Mouse (Mus musculus): Measurements from ENCODE around the gene Synj2. TPM values are rescaled to one million over a fixed set of nuclear protein-coding genes. Genes with fewer than 3 reads are reported as not detected.

Synj2 gene
- polyA plus RNA-seq, 2 experiments: 3.3 to 4.4 TPM

GRCm38 (mm10) chr17:5984700-5985231 is 43.7 kb downstream of the Synj2 start:
- H3K27me3 ChIP-seq (ENCODE audit: control insufficient read depth, insufficient read depth, low read length): no peaks in the 10 kb centered on the region
- H3K9ac ChIP-seq (ENCODE audit: low read depth, low read length, severe bottlenecking): no peak overlapping the region
- H3K4me3 ChIP-seq (replicated peaks; ENCODE audit: low read length): no peak overlapping the region
- TF ChIP-seq POLR2A (IDR thresholded peaks at IDR 0.05; ENCODE audit: borderline replicate concordance, extremely low read depth, insufficient read depth, insufficient read length): no peak
- no peak overlapping the region for H3K27ac ChIP-seq (replicated peaks; ENCODE audit: low read depth, low read length)
- DNase-seq (ENCODE audit: low spot score) (no peak), ATAC-seq (ENCODE audit: low FRiP score, low read depth) (no peak)
- no peak overlapping the region for H3K4me2 ChIP-seq (replicated peaks; ENCODE audit: low read depth, low read length, severe bottlenecking)
- H3K9me3 ChIP-seq (ENCODE audit: control insufficient read depth, low read length): no peaks in the 10 kb centered on the region
- no peaks in the 10 kb centered on the region for H3K36me3 ChIP-seq (ENCODE audit: control insufficient read depth, insufficient read depth, low read length)
- WGBS: 68% methylated on average over 13 of the region's 13 CpGs
- peaks cover 21% of the 10 kb centered on the region for H3K4me1 ChIP-seq (ENCODE audit: control insufficient read depth, insufficient read depth, low read length)

- no peak for DNase-seq (ENCODE audit: low spot score)
These were observed 44.2 kb downstream of the Synj2 start for GRCm38 (mm10) chr17:5985271-5985670.

GRCm38 (mm10) chr17:5987271-5988056 is 46.4 kb downstream of the Synj2 start:
- no peaks in the 10 kb centered on the region for H3K9me3 ChIP-seq (ENCODE audit: control insufficient read depth, low read length)
- 49% methylated on average over 11 of the region's 11 CpGs for WGBS
- H3K4me3 ChIP-seq (replicated peaks; ENCODE audit: low read length): no peak overlapping the region

More at GRCm38 (mm10) chr17:5985271-5985670, 44.2 kb downstream of the Synj2 start:
- ATAC-seq (ENCODE audit: low FRiP score, low read depth): no peak
- no peak overlapping the region for H3K27ac ChIP-seq (replicated peaks; ENCODE audit: low read depth, low read length)
- no peak for TF ChIP-seq POLR2A (IDR thresholded peaks at IDR 0.05; ENCODE audit: borderline replicate concordance, extremely low read depth, insufficient read depth, insufficient read length)
- no peak overlapping the region for H3K9ac ChIP-seq (ENCODE audit: low read depth, low read length, severe bottlenecking)
- H3K27me3 ChIP-seq (ENCODE audit: control insufficient read depth, insufficient read depth, low read length): no peaks in the 10 kb centered on the region
- no peak overlapping the region for H3K4me3 ChIP-seq (replicated peaks; ENCODE audit: low read length)
- no peaks in the 10 kb centered on the region for H3K9me3 ChIP-seq (ENCODE audit: control insufficient read depth, low read length)
- 77% methylated on average over 1 of the region's 1 CpGs for WGBS
- H3K36me3 ChIP-seq (ENCODE audit: control insufficient read depth, insufficient read depth, low read length): no peaks in the 10 kb centered on the region
- H3K4me2 ChIP-seq (replicated peaks; ENCODE audit: low read depth, low read length, severe bottlenecking): no peak overlapping the region
- H3K4me1 ChIP-seq (ENCODE audit: control insufficient read depth, insufficient read depth, low read length): peaks cover 21% of the 10 kb centered on the region

GRCm38 (mm10) chr17:5988102-5988501 is 47.0 kb downstream of the Synj2 start:
- Histone ChIP-seq H3K4me2 (replicated peaks; ENCODE audit: low read depth, low read length, severe bottlenecking) (no peak overlapping the region), H3K9ac (ENCODE audit: low read depth, low read length, severe bottlenecking) (no peak overlapping the region), H3K4me3 (replicated peaks; ENCODE audit: low read length) (no peak overlapping the region), H3K4me1 (ENCODE audit: control insufficient read depth, insufficient read depth, low read length) (peaks cover 15% of the 10 kb centered on the region), H3K9me3 (ENCODE audit: control insufficient read depth, low read length) (no peaks in the 10 kb centered on the region), H3K27ac (replicated peaks; ENCODE audit: low read depth, low read length) (no peak overlapping the region), H3K36me3 (ENCODE audit: control insufficient read depth, insufficient read depth, low read length) (no peaks in the 10 kb centered on the region), H3K27me3 (ENCODE audit: control insufficient read depth, insufficient read depth, low read length) (no peaks in the 10 kb centered on the region)
- DNase-seq (ENCODE audit: low spot score): no peak
- WGBS: 65% methylated on average over 4 of the region's 4 CpGs
- no peak for ATAC-seq (ENCODE audit: low FRiP score, low read depth)
- TF ChIP-seq POLR2A (IDR thresholded peaks at IDR 0.05; ENCODE audit: borderline replicate concordance, extremely low read depth, insufficient read depth, insufficient read length): no peak

More at GRCm38 (mm10) chr17:5987271-5988056, 46.4 kb downstream of the Synj2 start:
- Histone ChIP-seq H3K4me1 (ENCODE audit: control insufficient read depth, insufficient read depth, low read length) (peaks cover 21% of the 10 kb centered on the region), H3K27me3 (ENCODE audit: control insufficient read depth, insufficient read depth, low read length) (no peaks in the 10 kb centered on the region), H3K36me3 (ENCODE audit: control insufficient read depth, insufficient read depth, low read length) (no peaks in the 10 kb centered on the region), H3K4me2 (replicated peaks; ENCODE audit: low read depth, low read length, severe bottlenecking) (no peak overlapping the region), H3K9ac (ENCODE audit: low read depth, low read length, severe bottlenecking) (peak overlapping the region; percentile 16; the same call in 1 of the 2 replicates), H3K27ac (replicated peaks; ENCODE audit: low read depth, low read length) (no peak overlapping the region)
- DNase-seq (ENCODE audit: low spot score) (no peak), ATAC-seq (ENCODE audit: low FRiP score, low read depth) (no peak)
- TF ChIP-seq POLR2A (IDR thresholded peaks at IDR 0.05; ENCODE audit: borderline replicate concordance, extremely low read depth, insufficient read depth, insufficient read length): no peak

GRCm38 (mm10) chr17:5992866-5993580 is 51.9 kb downstream of the Synj2 start:
- no peaks in the 10 kb centered on the region for H3K36me3 ChIP-seq (ENCODE audit: control insufficient read depth, insufficient read depth, low read length)
- TF ChIP-seq POLR2A (IDR thresholded peaks at IDR 0.05; ENCODE audit: borderline replicate concordance, extremely low read depth, insufficient read depth, insufficient read length): no peak
- H3K4me2 ChIP-seq (replicated peaks; ENCODE audit: low read depth, low read length, severe bottlenecking): no peak overlapping the region
- no peaks in the 10 kb centered on the region for H3K4me1 ChIP-seq (ENCODE audit: control insufficient read depth, insufficient read depth, low read length)
- no peak overlapping the region for H3K9ac ChIP-seq (ENCODE audit: low read depth, low read length, severe bottlenecking)
- no peaks in the 10 kb centered on the region for H3K9me3 ChIP-seq (ENCODE audit: control insufficient read depth, low read length)
- DNase-seq (ENCODE audit: low spot score) (no peak), ATAC-seq (ENCODE audit: low FRiP score, low read depth) (no peak)
- H3K4me3 ChIP-seq (replicated peaks; ENCODE audit: low read length): no peak overlapping the region
- 75% methylated on average over 5 of the region's 5 CpGs for WGBS
- no peak overlapping the region for H3K27ac ChIP-seq (replicated peaks; ENCODE audit: low read depth, low read length)
- H3K27me3 ChIP-seq (ENCODE audit: control insufficient read depth, insufficient read depth, low read length): no peaks in the 10 kb centered on the region
